Mouse (Mus musculus): ENCODE measurements at regions not wholly inside any gene's neighbourhood (a gene's known extent, or its start where the extent isn't known, plus 50 kb on each side); places are given as distances from the start of the nearest gene placed in this dataset.

GRCm38 (mm10) chr16:73435726-73436125 is 975.9 kb downstream of the Robo2 start:
- DNase-seq (ENCODE audit: low read depth, low spot score): no peak

- DNase-seq (ENCODE audit: low read depth, low spot score): no peak
Observed at GRCm38 (mm10) chr16:73424851-73425250, 986.8 kb downstream of the Robo2 start.

GRCm38 (mm10) chr16:73424311-73424710 is 987.3 kb downstream of the Robo2 start:
- no peak for DNase-seq (ENCODE audit: low read depth, low spot score)

GRCm38 (mm10) chr16:73404509-73404908 is 1007.1 kb downstream of the Robo2 start:
- no peak for DNase-seq (ENCODE audit: low read depth, low spot score)

- DNase-seq (ENCODE audit: low read depth, low spot score): no peak
Observed at GRCm38 (mm10) chr16:73404099-73404498, 1007.5 kb downstream of the Robo2 start.

- DNase-seq (ENCODE audit: low read depth, low spot score): no peak
Observed at GRCm38 (mm10) chr16:73379056-73379455, 1032.6 kb downstream of the Robo2 start.

GRCm38 (mm10) chr16:73374608-73375165 is 1036.9 kb downstream of the Robo2 start:
- DNase-seq (ENCODE audit: low read depth, low spot score): no peak

GRCm38 (mm10) chr16:73368607-73369233 is 1042.9 kb downstream of the Robo2 start:
- no peak for DNase-seq (ENCODE audit: low read depth, low spot score)

- no peak for DNase-seq (ENCODE audit: low read depth, low spot score)
Observed at GRCm38 (mm10) chr16:73367926-73368325, 1043.7 kb downstream of the Robo2 start.

- DNase-seq (ENCODE audit: low read depth, low spot score): no peak
Observed at GRCm38 (mm10) chr16:73367226-73367840, 1044.3 kb downstream of the Robo2 start.

GRCm38 (mm10) chr16:73350698-73351097 is 1042.6 kb downstream of the Robo1 start:
- DNase-seq (ENCODE audit: low read depth, low spot score): no peak

- DNase-seq (ENCODE audit: low read depth, low spot score): no peak
Observed at GRCm38 (mm10) chr16:73343941-73344340, 1035.8 kb downstream of the Robo1 start.

GRCm38 (mm10) chr16:73343531-73343930 is 1035.4 kb downstream of the Robo1 start:
- DNase-seq (ENCODE audit: low read depth, low spot score): no peak

GRCm38 (mm10) chr16:73317644-73318043 is 1009.5 kb downstream of the Robo1 start:
- DNase-seq (ENCODE audit: low read depth, low spot score): no peak

GRCm38 (mm10) chr16:73310096-73310495 is 1002.0 kb downstream of the Robo1 start:
- no peak for DNase-seq (ENCODE audit: low read depth, low spot score)

GRCm38 (mm10) chr16:73279951-73280350 is 971.8 kb downstream of the Robo1 start:
- no peak for DNase-seq (ENCODE audit: low read depth, low spot score)

GRCm38 (mm10) chr16:73259691-73260090 is 951.6 kb downstream of the Robo1 start:
- DNase-seq (ENCODE audit: low read depth, low spot score): no peak

- DNase-seq (ENCODE audit: low read depth, low spot score): no peak
Observed at GRCm38 (mm10) chr16:73259283-73259682, 951.2 kb downstream of the Robo1 start.

GRCm38 (mm10) chr16:73245073-73245590 is 937.0 kb downstream of the Robo1 start:
- no peak for DNase-seq (ENCODE audit: low read depth, low spot score)

- DNase-seq (ENCODE audit: low read depth, low spot score): no peak
Observed at GRCm38 (mm10) chr16:73230599-73230998, 922.5 kb downstream of the Robo1 start.

GRCm38 (mm10) chr16:73217555-73217954 is 909.4 kb downstream of the Robo1 start:
- no peak for DNase-seq (ENCODE audit: low read depth, low spot score)

- DNase-seq (ENCODE audit: low read depth, low spot score): no peak
Observed at GRCm38 (mm10) chr16:73203542-73203941, 895.4 kb downstream of the Robo1 start.

- DNase-seq (ENCODE audit: low read depth, low spot score): no peak
Observed at GRCm38 (mm10) chr16:73200991-73201390, 892.9 kb downstream of the Robo1 start.
